Mouse (Mus musculus) urinary bladder, postnatal 36 days (tissue): ENCODE measurements at regions not wholly inside any gene's neighbourhood (a gene's known extent, or its start where the extent isn't known, plus 50 kb on each side); places are given as distances from the start of the nearest gene placed in this dataset.

Experiments used
- DNase-seq, 2 experiments: peaks; one replicate each; pipeline ENCODE4 v3.0.0; 2022; ENCODE audit warnings: low spot score in 2 of 2, mixed read lengths in 1 of 2

DNA sequence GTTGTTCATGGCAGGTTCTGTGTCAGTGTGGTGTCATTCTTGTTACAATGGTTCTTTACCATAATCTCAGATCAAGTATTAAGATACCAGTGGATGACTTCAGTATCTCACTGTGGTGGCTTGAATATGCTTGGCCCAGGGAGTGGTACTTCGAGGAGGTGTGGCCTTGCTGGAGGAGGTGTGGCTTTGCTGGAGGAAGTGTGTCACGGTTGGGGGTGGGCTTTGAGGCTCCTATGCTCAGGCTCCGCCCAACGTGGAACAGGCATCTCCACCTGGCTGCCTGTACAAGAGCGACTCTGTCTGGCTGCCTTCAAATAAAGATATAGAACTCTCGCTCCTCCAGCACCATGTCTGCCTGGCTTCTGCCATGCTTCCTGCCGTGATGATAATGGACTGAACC lies 63.6 kb downstream of the Cd2 start:
- no peak for DNase-seq

DNA sequence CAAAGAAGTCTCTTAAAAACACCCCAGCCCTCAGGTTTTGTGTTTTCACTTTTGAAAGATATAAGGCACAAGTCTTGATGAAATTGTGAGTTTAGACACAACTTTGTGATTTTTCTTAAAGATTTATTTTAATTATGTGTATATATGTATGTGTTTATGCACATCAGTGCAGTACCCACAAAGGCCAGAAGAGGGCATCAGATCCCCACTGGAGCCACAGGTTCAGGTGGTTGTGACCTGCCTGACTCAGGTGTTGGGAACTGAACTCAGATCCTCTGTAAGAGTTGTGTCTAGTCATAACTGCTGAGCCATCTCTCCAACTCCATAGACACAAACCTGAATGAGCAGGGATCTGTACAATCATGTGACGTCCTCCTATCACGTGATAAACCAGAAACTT lies 67.8 kb downstream of the Cd2 start:
- no peak for DNase-seq

- DNase-seq: no peak
Measured at GRCm38 (mm10) chr3:101216711-101217110, 71.0 kb downstream of the Cd2 start.

- DNase-seq: no peak
Measured at GRCm38 (mm10) chr3:101213212-101213562, 74.6 kb downstream of the Cd2 start.

- peak; percentile 12 to 17 for DNase-seq
Measured at GRCm38 (mm10) chr3:101212403-101213211, 75.1 kb downstream of the Cd2 start.

DNA sequence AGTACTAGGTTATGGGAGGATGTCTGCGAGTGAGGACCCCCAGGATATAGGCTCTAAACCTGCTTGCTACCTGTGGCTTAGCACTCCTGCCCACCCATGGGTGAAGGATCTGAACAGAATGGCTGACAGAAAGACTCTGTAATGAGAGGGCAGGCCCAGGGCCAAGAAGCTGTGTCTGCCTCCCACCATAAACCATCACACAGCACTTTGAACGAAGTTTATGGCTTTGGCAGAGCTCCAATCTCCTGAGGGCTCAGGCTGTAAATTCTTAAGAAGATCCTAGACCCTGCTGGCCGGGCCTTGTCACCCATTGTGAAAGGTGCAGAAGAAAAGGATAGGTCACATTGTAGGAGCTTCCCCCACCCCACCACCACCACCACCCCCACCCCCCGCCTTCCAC lies 75.8 kb downstream of the Cd2 start:
- DNase-seq: peak in 1 of 2 experiments; percentile 13

- no peak for DNase-seq
Measured at GRCm38 (mm10) chr3:101209546-101209945, 78.2 kb downstream of the Cd2 start.

GRCm38 (mm10) chr3:101208751-101209150 lies 79.0 kb downstream of the Cd2 start:
- no peak for DNase-seq

GRCm38 (mm10) chr3:101206172-101206571 lies 81.6 kb downstream of the Cd2 start:
- DNase-seq: peak in 1 of 2 experiments; percentile 11

DNA sequence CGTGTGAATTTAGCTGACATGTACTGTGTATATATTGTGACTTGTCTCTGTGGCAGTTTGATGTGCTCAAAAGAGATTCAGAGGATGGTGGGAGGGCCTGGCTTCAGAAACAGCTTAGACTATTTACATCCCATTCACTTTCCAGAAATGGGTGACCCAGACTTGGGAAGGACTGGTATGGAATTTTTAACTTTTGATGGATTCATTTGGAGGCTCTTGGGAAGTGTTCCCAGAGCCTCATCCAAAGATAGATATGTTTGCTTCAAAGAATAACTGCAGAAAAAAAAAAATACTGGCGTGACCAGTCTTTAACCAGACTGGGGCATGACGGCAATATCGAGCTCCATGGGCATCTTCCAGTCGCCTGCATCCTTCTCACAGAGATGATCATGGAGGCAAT lies 84.6 kb upstream of the Ptgfrn start:
- DNase-seq: no peak

GRCm38 (mm10) chr3:101194319-101194718 lies 84.2 kb upstream of the Ptgfrn start:
- DNase-seq: no peak

DNA sequence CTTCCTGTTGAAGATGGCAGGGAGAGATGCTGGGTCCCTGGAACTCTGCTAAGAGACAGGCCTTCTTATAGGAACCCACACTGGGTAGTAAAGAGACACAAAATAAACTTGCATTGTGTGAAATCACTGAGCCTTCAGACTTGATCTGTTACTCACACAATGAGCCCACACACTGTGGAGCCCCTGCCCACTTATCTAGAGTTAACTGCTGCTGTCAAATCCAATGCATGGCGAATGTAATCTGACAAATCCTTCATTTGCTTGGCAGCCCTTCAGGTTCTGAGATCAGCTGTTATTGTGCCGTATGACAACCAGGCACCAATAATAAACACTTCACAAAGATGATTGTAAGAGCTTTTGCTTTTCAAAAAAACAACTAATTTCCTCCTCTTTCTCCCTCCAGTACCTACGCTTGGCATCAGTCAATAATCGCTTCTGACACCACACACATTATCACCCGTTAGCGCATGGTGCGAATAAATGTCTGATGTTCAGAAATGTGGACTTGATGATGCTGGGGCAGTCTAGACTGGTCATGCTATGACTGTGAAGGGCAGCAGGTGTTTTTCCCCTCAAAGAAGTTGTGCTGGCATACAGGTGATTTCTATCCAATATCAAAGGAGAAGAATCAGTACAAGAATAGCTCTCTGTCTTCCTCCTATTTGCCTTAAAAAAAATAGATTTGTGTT lies 81.4 kb upstream of the Ptgfrn start:
- no peak for DNase-seq

- DNase-seq: no peak
Measured at GRCm38 (mm10) chr3:101181958-101182357, 71.9 kb upstream of the Ptgfrn start.

DNA sequence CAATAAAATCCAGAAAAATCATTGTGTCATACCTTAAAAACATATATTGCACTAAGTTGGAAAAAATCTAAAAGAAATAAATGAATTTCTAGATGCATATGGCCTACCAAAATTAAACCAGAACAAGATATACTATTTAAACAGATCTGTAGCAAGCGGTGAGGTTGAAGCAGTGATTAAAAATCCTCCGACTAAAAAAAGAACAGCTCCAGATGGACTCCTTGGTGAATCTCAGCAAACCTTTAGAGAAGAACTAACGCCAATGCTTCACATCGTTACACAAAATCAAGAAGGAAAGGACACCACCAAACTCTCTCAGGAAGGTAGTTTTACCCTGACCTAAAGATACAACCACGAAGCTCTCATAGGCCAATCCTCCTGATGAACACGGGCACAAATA lies 63.9 kb upstream of the Ptgfrn start:
- DNase-seq: no peak

DNA sequence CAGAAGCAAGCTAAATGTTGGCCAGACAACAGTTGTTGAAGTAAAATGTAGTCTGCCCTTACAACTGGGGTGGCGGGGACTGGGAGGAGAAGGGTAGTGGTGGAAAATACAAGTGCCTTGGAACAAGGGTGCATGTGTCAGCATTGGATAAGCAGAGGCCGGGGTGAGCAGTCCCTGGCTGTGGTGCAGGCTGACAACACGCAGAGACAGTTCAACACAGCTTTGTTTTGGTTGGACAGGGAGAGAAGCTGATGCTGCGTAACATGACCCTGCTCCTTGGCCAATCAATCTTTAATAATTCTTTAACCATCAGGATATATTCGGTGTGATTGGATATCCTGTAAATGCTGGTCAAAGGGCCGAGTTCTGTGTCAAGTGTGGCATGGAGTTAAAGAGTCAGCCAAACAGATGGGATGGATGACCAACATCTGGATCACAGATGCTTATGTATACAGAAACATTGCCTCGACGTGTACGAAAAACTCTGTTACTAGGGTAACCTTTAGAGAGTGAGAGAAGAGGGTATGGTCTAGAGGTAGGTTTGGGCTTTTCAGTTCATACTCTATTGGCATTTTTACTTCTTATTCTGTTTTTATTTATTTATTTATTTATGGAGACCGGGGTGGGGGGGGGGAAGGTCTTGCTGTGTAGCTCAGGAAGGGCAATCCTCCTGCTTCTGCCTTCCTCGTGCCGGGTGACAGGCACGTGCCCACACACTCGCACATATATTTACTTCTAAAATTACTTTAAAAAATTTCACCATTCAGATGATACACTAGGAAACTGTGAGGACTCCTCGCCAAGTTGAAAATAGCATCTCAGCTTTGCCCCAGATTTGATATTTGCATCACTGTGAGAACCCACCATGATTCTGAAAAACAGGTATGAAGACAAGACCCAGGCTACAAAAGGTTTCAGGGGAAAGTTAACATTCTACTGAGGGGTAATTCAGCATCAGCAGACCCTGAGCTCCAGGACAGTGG lies 60.2 kb upstream of the Ptgfrn start:
- DNase-seq: no peak

DNA sequence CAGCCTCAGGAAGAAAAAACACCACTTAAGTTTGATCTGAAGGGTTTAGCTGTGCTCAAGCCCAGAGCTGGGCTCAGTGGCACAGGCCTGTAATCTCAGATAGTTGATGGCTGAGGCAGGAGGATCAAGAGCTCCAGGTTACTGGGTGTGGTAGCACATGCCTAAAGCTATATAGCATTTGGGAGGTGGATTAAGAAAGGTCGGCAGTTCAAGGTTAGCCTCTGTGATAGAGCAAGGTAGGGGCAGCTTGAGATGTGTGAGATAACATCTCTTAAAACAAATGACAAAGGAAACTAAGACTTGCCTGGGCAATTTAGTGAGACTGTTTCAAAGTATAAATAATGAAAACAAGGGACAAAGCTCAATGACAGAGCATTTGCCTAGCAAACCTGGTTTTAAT lies 56.9 kb upstream of the Ptgfrn start:
- no peak for DNase-seq

DNA sequence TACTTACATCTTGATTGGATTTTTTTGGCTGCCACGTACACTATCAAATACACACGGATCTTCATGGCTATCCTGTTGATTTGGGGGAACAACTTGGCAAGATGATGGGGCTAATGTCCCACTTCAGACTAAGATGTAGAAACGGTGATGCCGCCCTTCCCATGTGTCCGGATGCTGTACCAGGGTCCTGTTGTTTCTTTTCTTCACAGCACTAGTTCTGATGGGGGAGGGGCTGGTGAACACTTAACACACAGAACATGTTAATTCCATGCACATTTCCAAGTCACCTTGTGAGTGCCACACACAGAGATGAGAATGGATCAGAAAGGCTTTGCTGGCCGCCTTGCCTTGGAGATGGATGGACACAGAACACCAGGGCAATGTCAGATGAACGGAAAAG lies 56.5 kb upstream of the Ptgfrn start:
- no peak for DNase-seq

- DNase-seq: no peak
Measured at GRCm38 (mm10) chr3:101165261-101165660, 55.2 kb upstream of the Ptgfrn start.

GRCm38 (mm10) chr3:101164771-101165170 lies 54.7 kb upstream of the Ptgfrn start:
- DNase-seq: no peak

DNA sequence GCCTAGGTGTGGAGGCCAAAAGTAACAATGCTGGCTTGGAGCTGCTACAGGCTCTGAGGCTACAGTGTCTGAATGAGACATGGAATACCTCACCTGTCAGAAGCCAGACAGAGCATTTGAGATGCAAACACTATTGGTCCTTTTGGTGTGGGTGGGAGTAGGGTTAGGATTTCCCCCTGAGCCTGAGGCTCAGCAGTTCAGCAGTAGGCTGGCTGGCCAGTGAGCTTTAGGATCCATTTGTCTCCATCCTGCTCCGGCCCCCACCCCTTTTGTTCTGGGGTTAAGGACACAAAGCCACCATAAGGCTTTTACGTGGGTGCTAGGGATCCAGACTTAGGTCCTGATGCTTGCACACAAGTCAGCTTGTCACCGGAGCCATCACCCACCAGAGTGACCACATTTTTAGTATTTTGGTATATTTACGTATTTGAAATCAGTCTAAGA lies 53.9 kb upstream of the Ptgfrn start:
- no peak for DNase-seq

DNA sequence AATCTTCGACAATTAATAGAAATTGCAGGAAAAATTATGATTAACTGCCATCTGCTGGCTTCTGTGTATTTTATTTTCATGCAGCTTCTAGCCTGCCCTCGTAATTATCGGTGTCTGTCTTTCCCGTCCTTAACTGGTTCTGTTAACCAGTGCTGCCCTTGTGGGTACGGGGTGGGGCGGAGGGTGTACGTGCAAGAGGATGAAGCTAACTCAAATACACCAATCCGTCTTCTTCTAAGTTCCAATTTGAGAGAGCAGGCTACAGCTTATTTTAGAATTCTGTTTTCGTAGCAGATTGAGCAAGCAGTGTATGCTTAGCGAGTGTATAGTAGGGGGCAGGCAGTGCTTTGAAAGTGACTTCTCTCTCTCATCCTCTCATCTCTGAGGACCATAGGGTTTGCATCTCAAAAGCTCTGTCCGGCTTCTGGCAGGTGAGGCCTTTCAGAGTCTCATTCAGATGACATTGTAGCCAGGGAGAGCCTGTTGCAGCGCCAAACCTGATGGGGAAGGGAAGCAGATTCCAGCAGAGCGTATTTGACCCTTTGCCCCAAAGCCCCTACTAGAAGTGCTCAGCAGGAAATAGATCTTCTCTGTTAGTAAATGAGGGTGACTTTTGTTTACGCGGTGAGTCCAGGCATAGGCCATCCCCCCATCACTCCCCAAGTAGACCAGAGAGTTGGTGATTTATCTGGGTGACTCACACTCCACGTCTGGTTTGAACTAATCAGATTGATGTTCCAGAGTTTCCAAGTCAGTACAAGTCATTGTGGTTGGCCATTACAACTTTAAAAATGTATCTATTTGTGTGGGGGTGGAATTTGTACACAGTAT lies 53.3 kb upstream of the Ptgfrn start:
- DNase-seq: peak in 1 of 2 experiments; percentile 21
